Mouse (Mus musculus): ENCODE results near the gene Hsf2.

Hsf2 gene

GRCm38 (mm10) chr10:57485908-57486541, at the start of gene Hsf2:
Gene Hsf2, plus strand, starts transcription at chr10:57486385.
- DNase-seq = peak; percentile 97

DNA sequence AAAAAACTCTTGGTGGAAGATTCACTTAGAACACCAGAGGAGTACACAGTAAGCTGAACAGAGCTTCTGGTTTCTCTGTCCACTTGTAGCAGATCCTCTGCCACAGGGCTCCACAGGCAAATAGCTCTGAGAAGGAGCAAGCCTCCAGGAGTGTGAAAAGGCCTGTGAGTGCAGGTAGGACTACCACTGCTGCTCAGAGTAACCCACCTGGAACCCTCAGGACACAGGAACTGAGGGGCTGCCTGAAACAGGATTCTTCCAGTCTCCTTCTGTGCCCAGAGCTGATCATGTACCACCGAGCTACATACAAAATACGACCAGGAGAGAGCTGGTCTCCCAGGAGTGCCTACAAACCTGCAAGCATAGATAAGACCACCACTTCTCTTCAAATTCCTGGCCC, 48.3 kb upstream of the Hsf2 start:
- peak; percentile 19 for DNase-seq

DNA sequence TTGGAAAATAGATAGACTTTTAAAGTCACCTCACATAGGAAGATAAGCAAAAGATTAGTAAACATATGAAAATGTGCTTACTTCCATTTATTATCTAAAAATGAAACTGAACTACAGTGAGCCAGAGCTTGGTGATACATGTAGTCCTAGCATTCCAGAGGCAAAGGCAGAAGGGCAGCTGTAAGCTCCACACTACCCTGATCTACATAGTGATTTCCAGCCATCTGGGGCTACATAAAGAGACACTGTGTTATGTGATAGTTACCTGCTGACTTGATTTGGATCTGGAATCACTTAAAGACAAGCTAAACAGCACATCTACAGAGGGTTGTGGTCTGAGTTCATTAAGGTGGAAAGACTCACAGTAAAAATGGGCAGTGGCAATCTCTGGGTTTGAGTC, 45.1 kb upstream of the Hsf2 start:
- no peak for DNase-seq

GRCm38 (mm10) chr10:57444392-57444791, 41.8 kb upstream of the Hsf2 start:
- no peak for DNase-seq

DNA sequence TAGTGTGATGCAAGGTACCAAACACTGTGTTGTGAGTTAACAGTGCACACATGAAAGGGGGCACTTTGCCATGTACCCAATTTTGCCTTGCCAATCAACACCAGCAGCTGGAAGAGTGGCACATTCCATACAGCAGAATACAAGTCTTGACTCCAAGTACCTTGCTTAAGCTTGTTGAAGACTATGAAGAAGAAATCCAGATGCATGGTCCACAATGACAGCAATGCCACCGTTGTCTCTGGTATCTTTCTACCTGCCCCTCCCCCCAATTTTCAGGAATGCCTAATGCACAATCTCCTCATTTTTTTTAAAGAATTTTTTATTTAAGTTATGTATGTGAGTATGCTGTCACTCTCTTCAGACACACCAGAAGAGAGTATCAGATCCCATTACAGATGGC, 40.5 kb upstream of the Hsf2 start:
- no peak for DNase-seq

DNA sequence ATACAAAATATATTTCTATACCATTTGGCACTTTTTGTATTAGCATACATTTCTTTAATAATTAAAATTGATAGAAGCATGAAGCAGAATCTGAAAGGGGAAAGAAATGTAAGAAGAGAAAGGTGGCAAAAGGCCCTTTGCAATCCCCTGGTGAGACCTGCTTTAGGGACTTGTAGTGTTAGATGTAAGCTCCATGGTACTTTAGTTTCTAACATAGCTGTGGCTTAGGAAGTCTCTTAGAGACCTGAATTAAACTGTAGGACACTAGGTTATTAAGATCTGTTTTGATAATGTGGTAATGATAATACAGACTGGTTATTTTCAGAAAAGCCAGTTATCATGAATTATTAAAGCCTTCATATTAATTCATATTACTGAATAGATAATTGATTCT, 38.5 kb upstream of the Hsf2 start:
- DNase-seq = no peak

DNA sequence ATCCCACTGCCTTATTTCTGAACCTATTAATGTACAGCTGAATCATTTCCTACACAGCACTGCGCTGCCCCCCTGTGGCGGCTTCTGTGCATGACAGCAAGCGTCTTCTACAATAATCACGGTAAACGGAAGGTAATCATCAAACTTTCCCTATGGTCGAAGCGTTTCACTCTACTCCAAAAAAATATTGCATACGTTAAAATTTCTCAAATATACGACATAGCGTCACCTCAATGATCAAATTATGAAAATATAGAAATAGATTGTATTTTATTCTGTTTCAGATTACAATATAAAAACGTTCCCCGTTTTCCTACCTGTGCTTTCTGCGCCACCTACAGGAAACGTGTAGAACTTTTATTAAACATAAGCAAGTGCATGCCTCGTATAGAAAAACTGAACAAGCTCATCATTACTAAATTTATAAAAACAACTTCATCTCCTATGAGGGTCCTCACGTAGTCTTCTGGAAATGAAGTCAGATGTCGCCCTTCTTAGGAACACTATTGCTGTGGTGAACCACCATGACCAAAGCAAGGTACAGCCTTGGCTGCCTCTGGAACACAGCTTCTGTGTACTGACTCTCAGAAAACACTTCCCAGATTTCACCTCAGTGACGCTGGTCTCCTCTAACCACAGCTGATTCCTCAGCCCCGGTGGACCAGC, 38.0 kb upstream of the Hsf2 start:
- peak; percentile 71 for DNase-seq

GRCm38 (mm10) chr10:57463298-57463697, 22.9 kb upstream of the Hsf2 start:
- peak; percentile 53 for DNase-seq

DNA sequence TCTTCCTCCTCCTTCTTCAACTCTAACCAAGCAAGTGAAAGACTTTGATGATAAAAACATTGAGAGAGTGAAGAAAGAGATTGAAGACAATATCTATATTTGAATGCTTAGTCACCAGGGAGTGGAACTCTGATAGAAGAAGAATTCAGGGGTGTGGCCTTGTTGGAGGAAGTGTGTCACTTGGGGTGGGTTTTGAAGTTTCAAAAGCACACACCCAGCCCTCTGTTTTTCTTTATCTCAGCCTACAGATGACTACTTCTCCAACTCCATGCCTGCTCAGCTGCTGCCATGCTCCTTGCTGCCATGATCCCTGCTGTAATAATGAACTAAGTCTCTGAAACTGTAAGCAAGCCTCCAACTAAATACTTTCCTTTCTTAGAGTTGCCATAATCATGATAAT, 20.4 kb upstream of the Hsf2 start:
- DNase-seq = no peak

DNA sequence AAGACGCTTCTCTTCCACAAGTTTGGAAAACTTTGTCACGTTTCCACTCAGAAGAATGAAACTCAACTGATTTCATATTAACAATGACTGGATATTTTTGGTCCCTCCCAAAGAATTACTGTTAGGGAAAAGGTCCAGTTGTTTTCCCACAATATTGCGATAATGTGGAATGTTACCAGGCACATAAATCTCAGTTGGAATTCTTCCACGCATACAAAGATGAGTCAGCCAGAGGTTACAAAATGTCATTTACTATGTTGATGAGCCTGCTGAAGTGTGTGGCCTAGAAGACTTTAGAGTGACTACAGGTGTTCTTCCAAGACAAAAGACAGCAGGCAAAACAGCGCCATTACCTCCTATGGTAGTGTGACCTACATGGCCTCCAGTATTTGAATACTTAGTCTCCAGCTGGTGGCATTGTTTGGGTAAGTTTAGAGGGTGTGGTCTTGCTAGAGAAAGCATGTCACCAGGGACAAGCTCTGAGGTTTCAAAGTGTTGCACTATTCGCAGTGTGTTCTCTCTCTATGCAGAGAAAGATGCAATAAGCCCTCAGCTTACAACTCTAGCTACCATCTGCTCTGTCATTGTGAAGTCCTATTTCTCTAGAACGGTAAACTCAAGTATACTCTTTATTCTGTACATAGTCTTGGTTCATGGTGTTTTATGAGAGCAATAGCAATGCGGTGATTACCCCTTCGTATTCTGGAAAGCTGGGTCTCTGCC, 8.9 kb upstream of the Hsf2 start:
- no peak for DNase-seq

GRCm38 (mm10) chr10:57481717-57482116, 4.5 kb upstream of the Hsf2 start:
- DNase-seq = no peak

DNA sequence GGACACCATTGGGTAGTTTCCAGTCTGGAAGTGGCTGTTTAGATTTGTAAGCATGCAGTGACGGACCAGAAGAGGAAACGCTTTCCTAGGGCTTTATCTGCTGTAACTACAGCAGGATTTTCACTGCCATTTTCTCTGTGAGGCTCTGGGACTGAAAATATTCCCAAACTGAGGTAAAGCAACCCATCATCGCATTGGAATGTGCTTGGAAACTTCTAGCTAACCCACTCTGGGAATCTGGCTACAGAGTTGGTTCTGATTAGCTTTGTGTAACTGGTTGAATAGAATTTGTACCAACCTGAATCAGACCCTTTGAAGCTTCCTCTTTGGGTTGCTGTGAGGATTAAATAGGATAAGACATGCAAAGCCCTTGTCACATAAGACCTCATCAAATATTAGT, 1.4 kb upstream of the Hsf2 start:
- DNase-seq = no peak

GRCm38 (mm10) chr10:57486542-57487071, 422 bp downstream of the Hsf2 start:
- peak; percentile 86 for DNase-seq

GRCm38 (mm10) chr10:57487201-57487600, 1.0 kb downstream of the Hsf2 start:
- no peak for DNase-seq

DNA sequence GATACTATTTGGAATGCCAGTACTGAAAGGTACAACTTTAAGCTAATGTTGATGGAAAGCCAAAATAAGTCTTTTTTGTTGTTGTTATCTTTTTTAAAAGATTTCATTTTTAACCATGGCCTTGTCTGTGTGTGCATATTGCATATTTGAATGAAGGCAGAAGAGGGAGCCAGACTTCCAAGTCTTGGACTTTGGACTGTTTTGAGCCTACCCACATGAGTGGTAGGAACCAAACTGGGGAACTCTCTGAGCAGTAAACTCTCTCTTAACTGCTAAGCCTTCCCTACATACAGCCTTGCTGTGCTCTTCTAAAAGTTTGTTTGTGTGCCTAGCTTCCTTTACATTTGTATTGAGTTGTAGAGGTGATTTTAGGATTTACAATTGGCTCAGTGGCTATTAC, 2.4 kb downstream of the Hsf2 start:
- DNase-seq = no peak

GRCm38 (mm10) chr10:57492050-57492449, 5.9 kb downstream of the Hsf2 start:
- DNase-seq = no peak

DNA sequence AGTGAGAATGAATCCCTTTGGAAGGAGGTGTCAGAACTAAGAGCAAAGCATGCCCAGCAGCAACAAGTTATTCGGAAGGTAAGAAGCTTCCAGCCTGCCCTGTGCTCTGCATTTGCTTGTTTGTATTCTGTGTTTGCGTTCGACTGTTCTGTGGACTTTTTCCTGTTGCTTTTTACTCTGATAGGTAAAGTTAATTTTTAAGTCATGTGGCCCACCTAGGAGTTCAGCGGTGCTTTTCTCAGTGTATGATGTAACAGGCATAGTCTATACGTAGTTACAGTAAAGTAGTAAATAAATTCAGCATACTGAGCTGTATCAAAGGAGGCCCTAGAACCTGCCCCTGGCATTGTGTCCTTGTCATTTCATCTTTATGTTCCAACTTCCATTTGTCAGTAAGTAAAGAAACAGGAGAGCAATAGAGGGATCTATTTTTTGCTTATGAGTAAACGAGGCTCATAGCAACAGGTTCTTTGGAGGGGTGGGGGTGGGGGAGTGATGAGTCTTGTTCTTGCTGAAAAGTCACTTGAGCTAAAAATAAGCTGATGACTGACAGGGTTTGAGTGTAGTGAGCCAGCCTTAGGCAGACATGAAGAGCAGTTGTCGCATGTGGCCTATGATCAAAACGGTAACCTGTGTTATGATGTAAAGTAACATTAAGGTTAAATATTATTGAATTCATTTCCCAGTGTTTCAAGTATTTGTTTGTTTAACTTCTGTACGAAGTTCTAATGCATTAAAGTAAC, 13.4 kb downstream of the Hsf2 start:
- DNase-seq = no peak

GRCm38 (mm10) chr10:57514616-57515015, 28.4 kb downstream of the Hsf2 start:
- no peak for DNase-seq

GRCm38 (mm10) chr10:57515278-57515677, 29.1 kb downstream of the Hsf2 start:
- no peak for DNase-seq

DNA sequence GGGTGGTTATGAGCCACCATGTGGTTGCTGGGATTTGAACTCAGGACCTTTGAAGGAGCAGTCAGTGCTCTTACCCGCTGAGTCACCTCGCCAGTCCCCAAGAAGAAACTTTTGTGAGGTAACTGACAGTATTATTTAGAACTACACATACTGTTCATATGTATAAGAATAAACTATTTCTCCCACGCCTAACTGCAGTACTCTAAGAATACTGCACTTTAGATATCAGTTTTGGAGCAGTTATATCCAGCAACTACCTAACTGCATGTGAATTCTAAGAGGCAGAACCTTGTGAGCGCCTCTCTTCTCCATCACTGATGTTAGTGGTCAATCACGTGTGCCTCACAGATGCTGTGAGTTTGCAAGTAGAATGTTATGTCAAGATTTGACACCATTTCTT, 40.3 kb downstream of the Hsf2 start:
- DNase-seq = no peak

GRCm38 (mm10) chr10:57531076-57531475, 44.9 kb downstream of the Hsf2 start:
- DNase-seq = no peak

GRCm38 (mm10) chr10:57531616-57532217, 45.5 kb downstream of the Hsf2 start:
- no peak for DNase-seq

All from lung, postnatal 10 days (tissue).